Mouse (Mus musculus): ENCODE measurements around the gene Gpc4. TPM values are rescaled to one million over a fixed set of nuclear protein-coding genes. Genes with fewer than 3 reads are reported as not detected.

The Gpc4 gene
- total RNA-seq, 2 experiments from 2014 or later = 51.6 to 55.4 TPM

DNA sequence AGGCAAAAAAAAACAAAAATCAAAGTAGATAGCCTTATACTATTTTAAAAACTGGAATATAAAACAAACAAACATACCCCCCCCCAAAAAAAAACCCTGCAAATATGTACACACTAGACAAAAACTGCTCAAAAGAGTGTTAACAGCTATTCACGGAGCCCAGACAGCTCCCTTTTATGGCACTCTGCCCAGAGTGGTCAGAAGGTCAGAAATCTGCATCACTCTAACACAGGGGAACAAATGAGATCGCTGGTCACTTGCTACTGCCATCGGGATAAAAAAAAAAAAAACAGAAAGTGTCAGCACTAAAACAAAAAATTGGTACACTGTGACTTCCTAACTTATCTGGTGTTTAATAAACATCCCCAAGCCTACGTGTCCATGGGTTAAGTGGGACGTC is 113.0 kb downstream of the Gpc4 start:
- intact Hi-C loops (cut with DNase I) = no loop called here
- DNase-seq = peak; percentile 42 to 52

DNA sequence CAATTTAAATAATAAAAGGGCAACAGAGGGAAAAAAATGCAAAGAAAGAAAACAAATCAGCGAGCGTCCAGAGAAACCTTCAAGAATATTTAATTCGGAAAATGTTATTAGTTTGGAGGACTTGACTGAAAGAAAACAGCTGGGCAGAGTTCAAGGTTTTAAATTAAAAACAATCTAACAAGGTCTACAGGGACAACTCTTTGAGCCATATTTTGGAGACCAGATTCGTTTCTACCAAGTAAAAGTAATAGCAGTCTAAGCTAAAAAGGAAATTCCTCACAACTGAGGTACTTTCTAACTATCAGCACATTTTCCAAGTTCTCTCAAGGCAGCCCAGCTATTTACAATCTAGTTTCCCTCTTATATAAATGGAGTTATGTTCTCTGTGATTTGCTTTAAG is 114.1 kb downstream of the Gpc4 start:
- intact Hi-C loops (cut with DNase I) = no loop called here
- no peak for DNase-seq

DNA sequence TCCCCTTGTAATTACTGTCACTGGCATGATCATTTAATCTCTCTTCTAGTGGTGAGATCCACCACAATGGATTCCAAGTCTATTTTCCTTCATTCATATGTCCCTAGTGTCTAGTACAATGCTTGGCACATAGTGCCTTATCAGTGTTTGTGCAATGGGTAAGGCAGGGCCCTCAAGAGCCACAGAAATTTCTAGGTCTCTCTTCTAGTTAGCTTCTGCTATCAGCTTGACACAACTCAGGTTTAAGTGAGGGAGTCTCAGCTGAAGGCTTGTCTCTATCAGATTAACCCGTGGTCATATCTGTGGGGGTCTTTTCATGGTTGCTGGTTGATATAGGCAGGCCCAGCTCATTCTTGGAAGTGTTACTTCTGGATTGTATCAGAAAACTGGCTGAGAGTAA is 125.2 kb downstream of the Gpc4 start:
- intact Hi-C loops (cut with DNase I) = no loop called here
- DNase-seq = no peak

DNA sequence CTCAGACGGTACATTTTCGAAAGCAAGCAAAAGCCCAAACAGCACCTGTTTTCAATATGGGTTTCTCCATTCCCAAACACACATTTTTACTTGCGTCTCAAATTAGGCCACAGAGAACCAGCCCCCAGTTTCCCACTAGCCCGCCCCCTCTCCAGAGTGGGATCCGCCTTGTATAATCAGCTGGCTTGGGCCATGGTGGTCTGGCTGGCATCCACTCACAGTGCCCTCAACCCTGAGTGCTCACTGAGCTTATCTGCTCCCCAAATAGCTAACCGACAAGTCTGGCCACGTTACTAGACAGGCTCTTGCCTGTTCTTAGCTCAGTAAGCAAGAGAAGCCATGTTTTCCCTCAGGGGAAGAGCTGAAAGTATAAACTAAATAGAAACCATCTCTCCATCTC is 134.9 kb downstream of the Gpc4 start:
- intact Hi-C loops (cut with DNase I) = no loop called here
- no peak for DNase-seq

DNA sequence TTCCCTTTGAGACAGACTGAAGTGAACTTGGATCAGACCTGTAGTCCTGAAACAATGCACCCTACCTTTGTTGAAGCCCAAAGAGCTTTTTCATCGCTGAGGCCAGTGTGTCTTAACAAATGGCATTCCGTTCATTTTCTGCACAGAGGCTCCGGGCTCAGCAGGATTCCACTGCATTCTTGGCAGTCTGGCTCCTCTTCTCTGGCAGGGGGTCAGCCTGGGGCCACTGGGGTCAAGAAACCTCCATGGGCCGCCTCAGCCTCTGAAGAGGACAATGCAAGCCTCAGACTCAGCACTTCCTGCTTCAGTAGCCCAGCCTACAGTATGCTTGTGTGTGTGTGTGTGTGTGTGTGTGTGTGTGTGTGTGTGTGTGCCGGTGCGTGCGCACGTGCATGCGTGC is 147.4 kb downstream of the Gpc4 start:
- intact Hi-C loops (cut with DNase I) = no loop called here
- DNase-seq = peak; percentile 35 to 43

Other genes with a start within 250 kb of the Gpc4 start
- gene 1700080O16Rik, start 192.5 kb downstream of the Gpc4 start, total RNA-seq (2021) = not detected